Mouse (Mus musculus) bone marrow macrophage, adult 2 months (primary cell): Measurements from ENCODE around the gene Zdhhc5.

ENCODE experiments used
- CTCF ChIP-seq: IDR thresholded peaks from 2 replicates; pipeline ENCODE4 v1.5.1; 2012; ENCODE audit warnings: low read depth, mild to moderate bottlenecking, low read length, moderate library complexity
- POLR2A ChIP-seq: IDR thresholded peaks from 2 replicates; pipeline ENCODE4 v1.6.1; 2012; ENCODE audit warnings: mild to moderate bottlenecking, low read depth, low read length, borderline replicate concordance

DNA sequence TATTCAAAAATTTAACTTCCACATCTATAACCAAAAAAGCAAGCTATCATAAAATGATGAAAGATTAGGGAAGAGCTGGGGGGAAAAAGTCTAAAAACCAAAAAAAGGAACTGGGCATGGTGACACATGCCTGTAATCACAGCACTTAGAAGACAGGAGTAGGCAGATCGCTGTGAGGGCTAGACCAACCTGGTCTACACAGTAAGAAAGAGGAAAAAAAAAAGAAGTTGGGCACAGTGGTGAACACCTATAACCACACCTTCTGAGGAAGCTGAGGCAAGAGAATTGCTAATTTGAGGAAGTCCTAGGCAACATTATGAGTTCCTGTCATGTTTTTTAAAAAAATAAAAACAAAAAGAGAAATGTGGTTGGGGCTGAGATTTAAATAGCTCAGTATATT lies 59.1 kb downstream of the Zdhhc5 start:
- TF ChIP-seq POLR2A (no peak), CTCF (no peak)
